Mouse (Mus musculus) liver, embryonic 13.5 days (tissue): Measurements from ENCODE around the gene Bptf. TPM values are rescaled to one million over a fixed set of nuclear protein-coding genes. Genes with fewer than 3 reads are reported as not detected.
A peak's percentile ranks its signal among the peaks of the same experiment; 100 is the strongest.
"Not testable (repeated sequence)": the region's sequence is repeated elsewhere in the genome, so short reads cannot be mapped to it uniquely, and the experiment has no call there.

Experiments
- ATAC-seq: fragments of 200-750 bp; cut with Nextera tagmentation; 2 replicates; pipeline ENCODE4 v1.8.0; 2017; ENCODE audit warnings: low read depth, mild to moderate bottlenecking, moderate number of reproducible peaks, moderate library complexity
- DNase-seq: peaks from one replicate; pipeline ENCODE4 v3.0.0; 2022
- H3K27ac ChIP-seq: fragments of 300-500 bp; sonication (generic); 2 replicates; pipeline ENCODE4 v1.5.1; 2015; ENCODE audit warnings: moderate library complexity, mild to moderate bottlenecking, inconsistent platforms
- H3K27me3 ChIP-seq: fragments of 300-500 bp; sonication (generic); 2 replicates; pipeline ENCODE4 v1.6.1; 2015; ENCODE audit warnings: mild to moderate bottlenecking, inconsistent platforms
- H3K36me3 ChIP-seq: fragments of 300-500 bp; sonication (generic); 2 replicates; pipeline ENCODE4 v1.6.1; 2015; ENCODE audit warnings: mild to moderate bottlenecking, inconsistent platforms
- H3K4me1 ChIP-seq: fragments of 300-500 bp; sonication (generic); replicated peaks from 2 replicates; pipeline ENCODE4 v1.6.1; 2015; ENCODE audit warnings: inconsistent platforms
- H3K4me2 ChIP-seq: fragments of 300-500 bp; sonication (generic); 2 replicates; pipeline ENCODE4 v1.6.1; 2015; ENCODE audit warnings: inconsistent platforms, mild to moderate bottlenecking, moderate library complexity
- H3K4me3 ChIP-seq: fragments of 300-500 bp; sonication (generic); replicated peaks from 2 replicates; pipeline ENCODE4 v1.5.1; 2015; ENCODE audit warnings: mild to moderate bottlenecking, inconsistent platforms
- H3K9ac ChIP-seq: fragments of 300-500 bp; sonication (generic); 2 replicates; pipeline ENCODE4 v1.6.1; 2015; ENCODE audit warnings: mild to moderate bottlenecking, inconsistent platforms
- H3K9me3 ChIP-seq: fragments of 300-500 bp; sonication (generic); replicated peaks from 2 replicates; pipeline ENCODE4 v1.6.1; 2016; ENCODE audit warnings: inconsistent platforms
- WGBS: fragments of 180-500 bp; shearing (Covaris S2); methylation state at CpG from one replicate; pipeline ENCODE4 v1.1.7; 2015; ENCODE audit not compliant: insufficient replicate concordance; 5-methylcytosine and 5-hydroxymethylcytosine counted together
- polyA plus RNA-seq: library from polyadenylated mRNA; unstranded; fragments of >200 nt; fragmentation: Nextera tagmentation; extraction: Ambion mirVana; gene quantifications from 2 replicates; pipeline ENCODE4 v1.2.1, GENCODE M21; 2015

Bptf gene
- polyA plus RNA-seq, 1 experiment from 2014 or later: 9.3 TPM

- Histone ChIP-seq H3K27ac (no peak overlapping the region), H3K27me3 (no peaks in the 10 kb centered on the region), H3K4me1 (peaks cover 28% of the 10 kb centered on the region), H3K4me3 (no peak overlapping the region), H3K9ac (no peak overlapping the region), H3K36me3 (peaks cover 54% of the 10 kb centered on the region), H3K9me3 (no peaks in the 10 kb centered on the region), H3K4me2 (no peak overlapping the region)
- ATAC-seq (no peak), DNase-seq (no peak)
- 84% methylated on average over 5 of the region's 5 CpGs for WGBS
Measured at GRCm38 (mm10) chr11:107096973-107097372, 35.0 kb downstream of the Bptf start.

GRCm38 (mm10) chr11:107093871-107094270 lies 38.1 kb downstream of the Bptf start:
- H3K27ac ChIP-seq: 0 out of 2 replicates have a peak overlapping the region, but pooled peaks have one; percentile 18
- no peaks in the 10 kb centered on the region for H3K27me3 ChIP-seq
- WGBS: 82% methylated on average over 7 of the region's 7 CpGs
- H3K4me1 ChIP-seq: peaks cover 42% of the 10 kb centered on the region
- H3K4me2 ChIP-seq: no peak overlapping the region
- ATAC-seq (no peak), DNase-seq (no peak)
- H3K9me3 ChIP-seq: no peaks in the 10 kb centered on the region
- H3K9ac ChIP-seq: no peak overlapping the region
- no peak overlapping the region for H3K4me3 ChIP-seq
- peaks cover 60% of the 10 kb centered on the region for H3K36me3 ChIP-seq

- ATAC-seq (peak; percentile 93), DNase-seq (peak; percentile 47)
- WGBS: 37% methylated on average over 7 of the region's 7 CpGs
- H3K4me3 ChIP-seq: no peak overlapping the region
- no peaks in the 10 kb centered on the region for H3K27me3 ChIP-seq
- no peaks in the 10 kb centered on the region for H3K9me3 ChIP-seq
- no peak overlapping the region for H3K4me2 ChIP-seq
- H3K36me3 ChIP-seq: peaks cover 52% of the 10 kb centered on the region
- peaks cover 42% of the 10 kb centered on the region for H3K4me1 ChIP-seq
- H3K27ac ChIP-seq: peak overlapping the region; percentile 83
- H3K9ac ChIP-seq: peak overlapping the region; percentile 29; the same call in 1 of the 2 replicates
Measured at GRCm38 (mm10) chr11:107092637-107093036, 39.3 kb downstream of the Bptf start.

- WGBS: 37% methylated on average over 5 of the region's 5 CpGs
- no peak for ATAC-seq
Measured at GRCm38 (mm10) chr11:107085866-107086265, 46.1 kb downstream of the Bptf start.

GRCm38 (mm10) chr11:107083480-107083879 lies 48.4 kb downstream of the Bptf start:
- 83% methylated on average over 5 of the region's 5 CpGs for WGBS
- H3K4me3 ChIP-seq: no peak overlapping the region

More at GRCm38 (mm10) chr11:107085866-107086265, 46.1 kb downstream of the Bptf start:
- Histone ChIP-seq H3K4me3 (no peak overlapping the region), H3K36me3 (peaks cover 42% of the 10 kb centered on the region), H3K27me3 (no peaks in the 10 kb centered on the region), H3K27ac (no peak overlapping the region), H3K4me2 (no peak overlapping the region), H3K4me1 (peaks cover 25% of the 10 kb centered on the region), H3K9ac (no peak overlapping the region), H3K9me3 (no peaks in the 10 kb centered on the region)
- DNase-seq: no peak

GRCm38 (mm10) chr11:107065216-107065785 lies 66.6 kb downstream of the Bptf start:
- H3K4me2 ChIP-seq: no peak overlapping the region
- DNase-seq (no peak), ATAC-seq (no peak)
- peaks cover 80% of the 10 kb centered on the region for H3K36me3 ChIP-seq
- WGBS: 83% methylated on average over 11 of the region's 11 CpGs
- H3K27me3 ChIP-seq: no peaks in the 10 kb centered on the region
- no peak overlapping the region for H3K27ac ChIP-seq
- H3K4me3 ChIP-seq: no peak overlapping the region
- H3K4me1 ChIP-seq: no peaks in the 10 kb centered on the region; the same call in 1 of the 2 replicates
- no peak overlapping the region for H3K9ac ChIP-seq
- H3K9me3 ChIP-seq: no peaks in the 10 kb centered on the region

More at GRCm38 (mm10) chr11:107083480-107083879, 48.4 kb downstream of the Bptf start:
- Histone ChIP-seq H3K27me3 (no peaks in the 10 kb centered on the region), H3K27ac (no peak overlapping the region), H3K4me2 (no peak overlapping the region), H3K9me3 (no peaks in the 10 kb centered on the region), H3K9ac (no peak overlapping the region), H3K4me1 (peaks cover 15% of the 10 kb centered on the region), H3K36me3 (peaks cover 53% of the 10 kb centered on the region)
- DNase-seq (no peak), ATAC-seq (no peak)

GRCm38 (mm10) chr11:107064590-107064989 lies 67.3 kb downstream of the Bptf start:
- Histone ChIP-seq H3K4me1 (no peaks in the 10 kb centered on the region; the same call in 1 of the 2 replicates), H3K27me3 (no peaks in the 10 kb centered on the region), H3K4me2 (no peak overlapping the region), H3K36me3 (peaks cover 84% of the 10 kb centered on the region), H3K4me3 (no peak overlapping the region), H3K27ac (no peak overlapping the region), H3K9me3 (no peaks in the 10 kb centered on the region), H3K9ac (no peak overlapping the region)
- no peak for DNase-seq
- 80% methylated on average over 1 of the region's 1 CpGs for WGBS
- ATAC-seq: no peak

GRCm38 (mm10) chr11:107063067-107063466 lies 68.9 kb downstream of the Bptf start:
- peaks cover 93% of the 10 kb centered on the region for H3K36me3 ChIP-seq
- H3K27me3 ChIP-seq: no peaks in the 10 kb centered on the region
- 85% methylated on average over 3 of the region's 3 CpGs for WGBS
- H3K4me1 ChIP-seq: peaks cover 4% of the 10 kb centered on the region; the same call in 1 of the 2 replicates
- no peak overlapping the region for H3K9ac ChIP-seq
- no peak overlapping the region for H3K4me2 ChIP-seq
- DNase-seq: no peak
- H3K27ac ChIP-seq: no peak overlapping the region
- ATAC-seq: no peak
- no peak overlapping the region for H3K4me3 ChIP-seq
- no peaks in the 10 kb centered on the region for H3K9me3 ChIP-seq

GRCm38 (mm10) chr11:107060941-107061340 lies 71.0 kb downstream of the Bptf start:
- Histone ChIP-seq H3K9me3 (no peaks in the 10 kb centered on the region), H3K4me2 (no peak overlapping the region), H3K4me1 (peaks cover 4% of the 10 kb centered on the region; the same call in 1 of the 2 replicates), H3K36me3 (peaks cover 93% of the 10 kb centered on the region), H3K27ac (no peak overlapping the region), H3K9ac (no peak overlapping the region), H3K27me3 (no peaks in the 10 kb centered on the region), H3K4me3 (no peak overlapping the region)
- DNase-seq (no peak), ATAC-seq (no peak)
- 73% methylated on average over 1 of the region's 1 CpGs for WGBS

- DNase-seq, H3K9ac ChIP-seq, ATAC-seq, H3K4me1 ChIP-seq, H3K27ac ChIP-seq, H3K4me2 ChIP-seq, H3K9me3 ChIP-seq, H3K27me3 ChIP-seq, H3K4me3 ChIP-seq: not testable (repeated sequence)
- WGBS: 50% methylated on average over 3 of the region's 3 CpGs
- H3K36me3 ChIP-seq: peaks cover 93% of the 10 kb centered on the region
Measured at GRCm38 (mm10) chr11:107059634-107060033, 72.3 kb downstream of the Bptf start.

- Histone ChIP-seq H3K27ac (no peak overlapping the region), H3K27me3 (no peaks in the 10 kb centered on the region), H3K4me3 (no peak overlapping the region), H3K36me3 (peaks cover 96% of the 10 kb centered on the region), H3K4me2 (no peak overlapping the region), H3K9me3 (no peaks in the 10 kb centered on the region), H3K9ac (no peak overlapping the region), H3K4me1 (peaks cover 4% of the 10 kb centered on the region; the same call in 1 of the 2 replicates)
- 89% methylated on average over 6 of the region's 6 CpGs for WGBS
- DNase-seq (no peak), ATAC-seq (no peak)
Measured at GRCm38 (mm10) chr11:107057391-107057790, 74.5 kb downstream of the Bptf start.

GRCm38 (mm10) chr11:107054870-107055269 lies 77.1 kb downstream of the Bptf start:
- no peak overlapping the region for H3K9ac ChIP-seq
- H3K4me2 ChIP-seq: no peak overlapping the region
- H3K9me3 ChIP-seq: no peaks in the 10 kb centered on the region
- H3K27ac ChIP-seq: no peak overlapping the region
- ATAC-seq (peak; percentile 73), DNase-seq (no peak)
- H3K4me1 ChIP-seq: peaks cover 4% of the 10 kb centered on the region; the same call in 1 of the 2 replicates
- no peaks in the 10 kb centered on the region for H3K27me3 ChIP-seq
- WGBS: 77% methylated on average over 6 of the region's 6 CpGs
- peaks cover 85% of the 10 kb centered on the region for H3K36me3 ChIP-seq
- H3K4me3 ChIP-seq: no peak overlapping the region
